Mouse (Mus musculus) kidney, adult 11 months (tissue): ENCODE results near the gene Asb3.

Experiments used
- DNase-seq: peaks from one replicate; pipeline ENCODE4 v3.0.0; 2022

Asb3 gene

DNA sequence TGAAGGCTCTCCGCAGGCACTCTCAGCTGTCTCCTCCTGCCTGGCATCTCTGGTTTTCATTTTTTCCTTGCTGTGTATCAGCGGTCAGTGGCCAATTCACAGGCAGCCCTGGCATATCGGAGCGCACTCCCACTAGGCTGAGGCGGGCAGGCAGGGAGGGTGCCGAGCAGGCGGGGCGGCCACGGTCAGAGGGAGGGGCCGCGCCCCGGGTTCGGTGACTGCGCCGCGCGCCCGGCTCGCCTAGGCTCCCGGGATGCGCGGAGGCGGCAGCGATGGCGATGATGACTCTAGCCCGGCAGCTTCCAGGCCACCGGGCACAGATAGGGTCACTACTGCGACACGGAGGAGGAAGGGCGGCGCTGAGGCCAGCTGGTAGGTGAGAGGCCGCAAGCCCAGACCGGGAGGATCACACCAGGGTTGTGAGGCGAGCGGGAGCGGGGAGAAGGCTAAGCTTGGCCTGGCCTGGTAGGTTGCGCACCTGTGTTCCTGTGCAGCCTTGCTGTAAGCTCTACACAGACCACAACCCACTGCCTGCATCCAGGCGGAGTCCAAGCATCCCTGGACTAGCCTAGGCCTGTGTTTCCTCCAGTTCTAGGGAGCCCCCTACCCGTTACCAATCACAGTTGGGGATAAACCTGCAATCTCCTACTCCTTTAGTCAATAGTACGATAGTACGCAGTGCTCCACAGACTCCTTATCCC lies at the start of gene Asb3, which contains the start of gene Gpr75:
Gene Asb3 (plus strand): TSS at position 246 of the 701 bp plus-strand sequence.
Gene Gpr75 (plus strand): TSS at position 188 of the 701 bp plus-strand sequence.
- peak; percentile 25 for DNase-seq

DNA sequence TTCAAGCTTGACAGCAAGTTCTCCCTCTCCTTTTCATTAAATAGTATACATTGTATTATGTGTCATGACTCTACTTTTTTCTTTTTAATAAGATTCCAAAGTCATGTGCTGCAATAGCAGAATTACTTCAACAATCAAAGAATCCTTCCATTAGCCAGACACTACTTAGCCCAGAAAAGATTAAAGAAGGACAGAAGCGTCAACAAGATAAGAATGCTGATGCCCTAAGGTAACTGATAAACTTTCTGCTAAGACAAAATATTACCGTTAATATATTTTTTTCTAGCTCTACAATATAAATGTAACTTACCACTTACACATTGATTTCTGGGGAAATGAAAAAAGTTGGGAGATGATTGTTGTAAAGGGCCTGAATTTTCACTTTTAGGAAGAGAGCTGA lies 46.4 kb upstream of the Asb3 start:
- no peak for DNase-seq

DNA sequence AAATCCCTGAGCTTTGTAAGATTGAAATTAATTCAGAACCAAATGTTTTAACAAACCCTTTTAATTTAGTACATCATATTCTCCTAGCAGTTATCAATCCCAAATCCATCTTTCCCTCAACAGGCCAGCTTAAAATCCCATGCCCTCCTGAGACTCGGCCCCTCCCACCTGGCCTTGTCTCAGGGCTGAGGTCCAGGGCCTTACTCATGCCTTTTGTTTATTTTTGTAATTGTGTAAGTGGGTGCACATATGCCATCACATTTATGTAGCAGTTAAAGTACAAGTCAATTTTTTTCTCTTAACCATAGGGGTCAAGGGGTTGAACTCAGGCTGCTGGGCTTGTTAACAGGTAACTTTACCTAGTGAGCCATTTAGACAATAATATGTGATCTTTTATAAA lies 40.9 kb upstream of the Asb3 start:
- DNase-seq = no peak

DNA sequence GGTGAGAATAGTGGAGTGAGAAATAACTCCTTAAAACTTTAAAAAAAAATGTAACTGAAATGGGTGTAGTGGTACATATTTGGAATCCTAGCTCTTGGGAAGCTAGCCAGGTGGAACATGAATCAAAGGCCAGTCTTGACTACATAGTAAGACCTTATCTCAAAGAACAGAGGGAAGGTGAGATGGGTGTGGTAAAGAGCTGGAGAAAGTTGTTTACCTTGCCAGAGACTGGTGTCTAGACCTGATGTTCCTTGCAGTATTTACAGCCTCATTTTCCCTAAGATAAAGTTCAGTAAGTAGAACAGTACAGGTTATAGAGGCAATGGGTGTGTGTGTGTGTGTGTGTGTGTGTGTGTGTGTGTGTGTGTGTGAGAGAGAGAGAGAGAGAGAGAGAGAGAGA lies 12.8 kb upstream of the Asb3 start:
- DNase-seq = no peak

DNA sequence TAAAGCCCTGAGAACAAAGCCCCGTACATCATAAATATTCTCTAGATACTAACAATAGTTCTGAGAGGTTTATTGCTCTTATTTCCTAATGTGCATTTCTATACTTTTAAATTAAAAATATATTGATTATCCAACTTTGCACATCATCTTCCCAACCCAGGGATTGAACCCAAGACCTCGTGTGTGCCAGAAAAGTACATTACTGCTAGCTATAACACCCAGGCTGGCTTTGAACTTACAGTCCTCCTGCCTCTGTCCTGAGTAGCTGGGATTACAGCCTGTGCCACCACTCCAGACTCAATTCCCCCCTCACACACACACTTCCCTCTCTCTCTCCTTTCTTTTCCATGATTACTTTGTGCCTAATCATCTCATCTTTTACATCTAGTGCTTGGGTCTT lies 2.9 kb downstream of the Asb3 start:
- no peak for DNase-seq

DNA sequence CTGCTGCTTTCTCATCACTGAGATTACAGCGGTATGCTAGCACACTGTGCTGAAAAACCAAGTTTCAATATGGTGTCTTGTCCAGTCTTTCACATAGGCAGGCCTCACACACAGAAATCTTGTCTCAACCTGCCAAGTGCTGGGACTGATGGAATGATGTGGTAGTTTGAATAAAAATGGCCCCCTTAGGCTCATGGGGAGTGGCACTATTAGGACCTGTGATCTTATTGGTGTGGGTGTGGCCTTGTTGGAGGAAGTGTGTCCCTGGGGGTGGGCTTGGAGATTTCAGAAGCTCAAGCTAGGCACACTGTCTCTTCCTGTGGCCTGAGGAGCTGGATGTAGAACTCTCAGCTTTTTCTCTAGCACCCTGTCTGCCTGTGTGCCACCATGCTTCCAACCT lies 11.0 kb downstream of the Asb3 start:
- DNase-seq = no peak

DNA sequence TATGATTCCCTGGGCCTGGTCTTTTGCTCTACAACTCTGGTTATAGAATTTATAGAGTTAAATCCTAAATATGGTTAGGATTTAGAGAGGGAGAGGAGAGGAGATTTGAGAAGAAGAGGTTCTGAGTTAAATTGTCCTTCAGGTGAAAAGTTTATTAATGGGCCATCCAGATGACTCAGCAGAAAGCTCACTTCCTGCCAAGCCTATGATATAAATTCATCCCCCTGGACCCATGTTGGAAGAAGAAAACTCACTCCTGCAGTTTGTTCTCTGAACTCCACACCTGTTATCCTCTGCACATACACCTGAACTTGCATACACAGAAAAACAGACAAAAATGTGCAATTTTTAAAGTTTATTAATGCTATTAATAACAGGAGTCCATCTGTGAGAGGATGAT lies 14.1 kb downstream of the Asb3 start:
- DNase-seq = no peak

DNA sequence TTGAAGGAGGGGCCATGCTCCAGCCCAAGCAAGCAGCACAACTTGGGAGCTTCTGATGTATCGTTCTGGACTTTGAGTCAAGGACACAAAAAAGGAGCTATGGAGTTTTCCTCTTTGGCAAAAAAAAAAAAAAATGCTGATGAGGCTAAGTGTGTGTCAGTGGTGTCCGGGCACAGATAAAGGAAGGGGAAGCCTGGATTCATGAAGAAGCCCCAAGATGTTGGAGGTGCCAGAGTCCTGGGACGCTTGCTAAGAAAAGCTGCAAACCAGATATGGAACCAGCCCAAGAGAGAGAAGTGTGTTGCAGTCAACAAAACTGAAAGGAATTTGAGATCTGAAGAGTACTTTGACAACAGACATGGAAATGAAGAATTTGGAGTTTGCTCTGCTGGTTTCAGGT lies 27.1 kb downstream of the Asb3 start:
- DNase-seq = no peak

DNA sequence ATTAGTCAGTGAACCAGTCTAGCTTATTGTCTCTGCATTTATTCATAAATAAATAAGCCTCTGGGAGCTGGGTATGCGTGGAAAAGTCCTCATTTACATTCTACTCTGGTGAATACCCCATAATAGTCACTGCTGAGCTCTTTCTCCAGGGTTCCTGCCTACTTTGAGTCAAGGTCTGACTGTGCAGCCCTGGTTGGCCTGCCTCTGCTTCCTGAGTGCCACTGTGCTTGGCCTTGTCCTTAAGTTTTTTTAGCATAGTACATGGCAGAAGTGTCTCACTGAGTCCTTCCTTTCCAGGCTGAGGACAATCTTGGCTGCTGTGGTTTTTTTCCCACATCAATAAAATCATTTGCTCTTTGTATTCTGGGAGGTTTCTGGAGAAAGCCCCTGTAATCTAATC lies 35.4 kb downstream of the Asb3 start:
- no peak for DNase-seq

DNA sequence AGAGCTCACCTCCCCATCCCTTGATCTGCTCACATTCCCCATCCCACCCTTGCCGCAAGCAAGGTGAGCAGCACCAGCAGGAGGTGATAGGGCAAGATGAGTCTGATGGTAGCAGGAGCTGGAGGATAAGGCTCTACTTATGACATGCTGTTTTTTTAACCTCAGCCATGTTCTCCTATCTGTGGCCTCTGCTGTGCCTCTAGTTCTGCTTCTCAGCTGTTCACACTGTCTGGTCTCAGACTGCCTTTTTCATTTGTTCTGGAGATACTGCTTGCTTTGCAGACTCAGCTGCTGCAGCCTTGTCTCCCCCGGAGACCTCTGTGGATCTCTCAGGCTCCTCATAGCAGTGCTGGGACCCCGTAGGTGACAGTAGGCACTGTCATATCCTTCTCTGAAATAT lies 38.1 kb downstream of the Asb3 start:
- DNase-seq = no peak

DNA sequence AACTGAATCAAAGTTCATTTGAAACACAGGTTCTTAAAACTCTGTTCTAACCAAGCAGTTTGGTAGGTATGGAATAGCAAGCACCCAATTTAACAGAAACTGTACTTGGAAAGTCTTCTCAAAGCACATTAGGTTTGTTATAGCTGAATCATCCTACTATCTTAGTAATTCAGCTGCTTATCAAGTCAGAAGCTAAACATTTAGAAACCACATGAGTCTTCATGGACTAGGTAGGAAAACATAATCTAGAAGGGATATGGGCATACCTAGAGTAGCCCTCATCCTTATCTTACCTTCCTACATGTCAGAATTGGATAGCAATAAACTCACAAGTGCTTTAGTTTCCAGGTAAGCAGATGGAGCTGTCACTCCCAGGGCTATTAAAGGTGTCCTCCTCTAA lies 42.9 kb downstream of the Asb3 start:
- no peak for DNase-seq

DNA sequence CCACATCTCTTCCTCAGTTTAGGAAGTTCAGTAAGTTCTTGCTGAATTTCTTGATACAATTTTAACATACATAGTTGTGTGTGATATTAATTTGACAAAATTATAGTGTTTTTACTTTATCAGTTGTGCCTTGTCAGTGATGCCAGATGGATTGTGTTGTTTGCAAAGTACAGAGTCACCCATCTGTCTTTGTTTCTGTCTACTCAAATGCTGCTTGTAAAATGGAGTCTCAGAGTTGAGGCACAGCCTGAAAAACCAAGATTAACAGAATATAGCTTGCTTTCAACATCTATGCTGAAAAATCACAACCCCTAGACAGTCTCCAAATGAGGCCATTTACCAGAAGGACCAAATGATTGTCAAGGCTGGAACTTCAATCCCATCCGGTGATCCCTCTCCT lies 43.3 kb downstream of the Asb3 start:
- no peak for DNase-seq

DNA sequence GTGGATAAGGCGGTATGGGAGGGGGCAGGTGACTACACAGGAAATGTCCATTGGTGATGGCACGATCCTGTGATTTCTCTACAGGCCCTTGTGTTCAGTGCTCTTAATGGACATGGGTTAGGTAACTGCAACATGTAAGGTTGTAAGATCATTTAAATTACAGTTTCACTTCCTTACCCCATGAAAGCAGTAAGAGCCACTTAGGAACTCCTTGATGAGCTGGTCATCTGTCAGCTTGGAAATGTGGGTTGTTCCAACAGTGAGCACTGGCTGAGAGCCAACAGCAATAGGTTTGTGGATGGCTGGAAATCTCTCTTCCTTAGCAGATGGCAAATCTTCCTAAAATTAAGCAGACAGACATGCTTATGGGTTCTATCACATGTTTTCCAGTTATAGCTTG lies 58.3 kb downstream of the Asb3 start:
- no peak for DNase-seq

DNA sequence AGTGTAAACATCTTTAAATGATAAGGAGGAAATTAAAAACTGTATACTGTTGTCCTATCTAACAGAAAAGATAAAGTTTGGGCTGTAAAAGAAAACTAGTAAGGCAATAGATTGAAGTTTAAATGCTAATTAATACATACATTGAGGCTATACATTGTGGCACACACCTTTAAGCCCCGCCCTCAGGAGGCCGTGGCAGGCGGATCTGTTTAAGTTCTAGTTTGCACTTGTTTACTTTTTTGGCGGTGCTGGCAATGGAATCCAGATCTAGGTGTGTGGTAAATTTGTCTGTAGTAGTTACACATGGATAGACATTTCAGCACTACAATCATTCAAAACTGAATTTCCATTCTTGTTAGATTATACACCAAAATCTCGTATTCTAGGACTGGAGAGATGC lies 67.6 kb downstream of the Asb3 start:
- no peak for DNase-seq

DNA sequence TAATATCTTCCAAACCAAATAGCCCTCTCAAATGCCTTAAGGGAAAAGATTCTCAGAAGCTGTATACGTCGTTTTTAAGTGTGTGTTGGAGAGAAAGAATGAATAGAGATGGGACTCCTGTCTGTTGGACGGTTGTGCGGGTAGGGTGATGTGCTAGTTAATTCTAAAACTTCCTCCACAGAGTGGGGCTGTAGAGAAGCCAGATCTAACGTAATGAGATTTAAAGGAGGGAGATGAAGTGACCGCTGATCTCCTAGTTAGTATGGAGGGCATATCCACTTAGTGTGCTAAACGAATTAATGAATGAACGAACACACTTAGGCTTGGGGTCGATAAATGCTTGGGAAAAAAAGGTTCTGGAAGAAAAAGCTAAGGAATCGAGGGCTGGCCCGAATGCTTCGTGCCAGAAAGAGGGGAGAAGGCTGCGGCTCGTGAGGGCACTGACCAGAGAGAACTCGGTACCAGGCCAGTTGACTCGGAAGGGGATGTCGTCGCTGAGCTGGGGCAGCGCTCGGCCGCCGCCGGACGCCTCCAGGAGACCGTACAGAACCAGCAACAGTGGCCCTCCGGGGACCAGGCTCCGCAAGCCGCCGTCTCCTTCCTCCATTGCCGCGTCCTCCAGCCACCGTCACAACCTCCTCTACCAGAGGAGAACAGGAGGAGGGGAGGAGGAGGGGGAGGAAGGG lies 68.4 kb downstream of the Asb3 start:
- peak; percentile 40 for DNase-seq

DNA sequence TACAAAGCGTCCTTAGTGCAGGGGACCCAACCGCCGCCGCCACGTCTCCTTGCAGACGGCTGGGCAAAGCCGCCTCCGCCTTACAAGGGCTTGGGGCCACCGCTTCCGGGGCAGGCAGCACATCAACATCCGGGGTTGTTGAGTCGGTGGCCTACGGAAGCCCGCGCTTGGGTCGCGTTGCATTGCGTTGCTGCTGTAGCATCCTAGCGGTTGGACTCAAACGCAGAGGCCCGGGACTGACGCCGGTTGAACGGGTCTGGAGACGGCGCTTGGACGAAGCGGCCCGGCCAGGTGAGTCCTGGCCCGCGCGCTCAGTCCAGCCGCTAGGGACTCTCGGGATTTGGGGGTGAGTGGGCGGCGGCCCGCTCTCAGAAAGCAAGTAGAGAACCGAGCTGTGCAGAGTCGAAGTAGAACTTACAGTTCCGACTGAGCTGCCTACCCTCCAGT lies 69.1 kb downstream of the Asb3 start, which contains the start of gene Erlec1:
Gene Erlec1 (minus strand): TSS at position 57 of the 447 bp plus-strand sequence.
- DNase-seq = peak; percentile 84

DNA sequence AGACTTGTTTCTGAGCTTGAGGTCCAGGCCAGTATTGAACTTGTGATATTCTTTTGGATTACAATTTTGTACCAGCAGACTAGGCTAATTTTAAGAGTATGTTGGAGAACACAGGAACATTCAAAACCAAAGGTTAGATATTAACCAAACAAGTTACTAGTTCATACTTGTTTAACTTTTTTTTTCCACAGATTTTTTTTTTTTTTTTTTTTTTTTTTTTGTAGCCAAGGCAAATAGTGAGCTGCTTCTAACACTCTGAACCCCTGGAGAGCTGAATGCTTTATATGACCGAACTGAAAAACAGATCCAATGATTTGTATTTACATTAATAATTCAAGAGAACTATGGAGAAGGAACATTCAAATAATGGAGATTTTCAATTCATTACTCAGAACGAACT lies 100.0 kb downstream of the Asb3 start:
- no peak for DNase-seq

DNA sequence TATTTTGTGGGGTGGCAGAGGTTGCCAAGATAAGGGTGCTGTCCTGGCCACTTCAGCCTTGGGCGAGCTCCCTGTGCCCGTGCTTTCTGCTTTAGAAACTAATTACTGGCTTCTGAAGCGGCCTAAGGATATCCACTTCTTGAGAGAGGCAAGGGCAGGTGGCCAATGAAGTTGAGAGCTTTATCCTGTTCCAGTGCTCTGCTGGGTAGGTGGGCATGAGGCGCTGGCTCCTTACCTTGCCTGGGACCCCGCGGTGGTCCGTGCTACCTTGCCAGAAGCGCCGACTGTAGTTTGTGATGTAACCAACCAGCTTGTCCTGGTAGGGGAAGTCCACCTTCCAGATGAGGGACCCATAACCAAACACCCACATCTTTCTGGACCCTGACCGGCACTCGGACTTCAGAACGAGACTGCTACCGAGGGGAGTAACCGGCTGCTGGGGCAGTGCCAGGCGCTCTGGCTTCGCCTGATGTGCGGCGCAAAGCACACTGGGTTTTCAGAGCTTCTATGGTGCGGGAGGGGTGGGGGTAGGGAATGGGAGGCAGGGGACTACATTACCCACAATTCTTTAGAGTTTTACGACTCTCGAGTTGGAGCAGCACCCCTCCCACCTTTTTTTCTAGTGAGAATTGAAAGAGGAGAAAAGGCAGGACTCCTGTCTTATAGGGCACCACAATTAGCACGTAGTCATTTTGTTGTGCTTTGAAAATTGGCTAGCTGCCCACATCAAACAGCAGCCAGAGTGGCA lies 100.8 kb downstream of the Asb3 start, which contains the start of gene Chac2:
Gene Chac2 (minus strand): TSS at position 474 of the 748 bp plus-strand sequence.
- DNase-seq = peak; percentile 94

DNA sequence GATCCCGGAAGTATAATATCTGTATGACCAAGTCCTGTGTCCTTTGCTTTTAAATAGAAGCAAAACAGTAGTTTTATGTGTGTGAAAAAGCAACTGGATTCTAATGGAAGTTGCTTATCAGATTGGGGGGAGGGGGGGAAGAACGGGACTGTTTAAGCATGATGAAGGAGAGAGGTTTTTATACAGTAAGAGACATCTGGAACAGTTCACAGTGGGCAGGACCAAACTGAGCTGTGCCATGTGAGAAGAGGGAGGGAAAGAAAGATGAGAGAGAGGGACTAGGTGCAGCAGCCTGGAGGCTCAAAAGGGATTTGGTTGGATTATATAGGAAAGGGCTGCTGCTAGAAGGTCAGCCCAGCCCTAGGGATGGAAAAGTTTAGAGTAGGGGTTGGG lies 101.4 kb downstream of the Asb3 start:
- DNase-seq = peak; percentile 6

DNA sequence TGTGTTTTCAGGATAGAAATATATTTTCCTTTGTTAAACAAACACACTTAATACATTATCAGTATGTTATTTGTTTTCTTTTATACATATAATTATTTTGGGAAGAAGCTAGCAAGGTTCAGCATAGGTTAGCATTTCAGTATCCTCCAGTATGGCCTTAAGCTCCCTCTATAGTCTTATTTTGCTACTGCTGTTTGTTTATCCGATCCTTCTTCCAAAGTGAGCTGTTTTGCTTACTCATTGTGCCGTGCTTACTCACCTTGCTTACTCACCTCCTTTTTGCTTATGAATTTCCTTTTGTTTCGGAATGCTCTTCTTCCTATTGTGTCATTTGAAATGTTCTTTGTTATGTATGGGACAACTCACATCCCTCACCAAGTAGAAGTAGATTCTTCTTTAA lies 111.5 kb downstream of the Asb3 start:
- no peak for DNase-seq

DNA sequence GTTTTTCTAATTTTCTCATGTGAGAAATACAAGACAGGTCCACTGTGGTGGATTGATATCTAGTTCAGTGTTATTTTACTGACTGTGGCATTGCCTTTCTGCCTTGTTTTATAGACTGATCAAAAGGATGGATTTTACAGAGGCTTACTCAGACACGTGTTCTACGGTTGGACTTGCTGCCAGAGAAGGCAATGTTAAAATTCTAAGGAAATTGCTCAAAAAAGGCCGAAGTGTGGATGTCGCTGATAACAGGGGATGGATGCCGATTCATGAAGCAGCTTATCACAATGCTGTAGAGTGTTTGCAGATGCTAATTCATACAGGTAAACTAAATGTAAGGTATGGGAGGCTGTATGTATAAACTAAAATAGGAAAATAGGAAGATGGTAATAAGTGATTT lies 113.0 kb downstream of the Asb3 start:
- DNase-seq = no peak

DNA sequence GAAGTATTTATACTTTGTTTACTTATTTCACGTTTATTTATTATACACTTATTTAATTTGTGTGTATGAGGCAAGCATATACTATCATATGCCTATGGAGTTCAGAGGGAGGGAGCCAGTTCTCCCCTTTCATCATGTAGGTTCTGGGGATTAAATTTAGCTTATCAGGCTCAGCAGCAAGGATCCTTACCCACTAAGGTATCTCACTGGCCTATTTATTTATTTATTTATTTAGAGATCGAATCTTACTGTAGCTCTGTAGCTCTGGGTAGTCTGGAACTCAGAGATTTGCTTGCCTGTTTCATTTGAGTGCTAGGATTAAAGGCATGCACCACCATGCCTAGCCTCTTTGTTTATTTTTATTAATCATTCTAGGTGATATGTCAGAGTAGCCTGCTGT lies 113.5 kb downstream of the Asb3 start:
- no peak for DNase-seq

DNA sequence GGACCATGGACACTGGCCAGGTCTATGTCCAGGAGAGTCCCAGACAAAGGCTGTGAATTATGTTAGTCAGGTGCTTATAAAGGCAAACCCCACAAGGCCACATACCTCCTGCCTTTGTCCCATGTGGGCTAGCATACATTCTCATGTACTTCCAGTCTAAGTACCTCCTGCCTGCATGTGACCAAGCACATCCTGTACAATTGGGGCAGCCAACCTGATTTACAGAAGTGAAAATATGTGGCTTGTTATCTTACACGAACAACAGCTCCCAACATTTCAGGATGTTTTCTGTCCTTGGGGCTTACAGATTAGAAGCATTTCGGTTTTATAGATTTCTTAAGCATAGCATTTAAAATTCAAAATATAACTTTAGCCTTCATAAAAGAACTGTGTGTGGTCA lies 114.8 kb downstream of the Asb3 start:
- DNase-seq = no peak
